Mouse (Mus musculus) common myeloid progenitor, adult 5-6 weeks (primary cell): ENCODE results near the gene Nup85. TPM values are rescaled to one million over a fixed set of nuclear protein-coding genes. Genes with fewer than 3 reads are reported as not detected.
"Not testable (repeated sequence)": the region's sequence is repeated elsewhere in the genome, so short reads cannot be mapped to it uniquely, and the experiment has no call there.

Source experiments
- ATAC-seq: replicated peaks from 2 replicates; pipeline ENCODE4 v1.8.0; 2016; ENCODE audit warnings: low read depth, mild to moderate bottlenecking, moderate TSS enrichment, inconsistent platforms; ENCODE audit not compliant: poor library complexity, severe bottlenecking
- total RNA-seq: library from RNA; stranded (forward); fragments of 200-1000, 187-1606 nt; gene quantifications from 2 replicates; pipeline ENCODE4 v1.2.3, GENCODE M21; 2017

The Nup85 gene
- total RNA-seq, result 147 and 175 TPM in 2 replicates

GRCm38 (mm10) chr11:115564064-115564809, at the start of gene Nup85:
Gene Nup85, plus strand, starts transcription at chr11:115564434.
- ATAC-seq, result peak; percentile 97

GRCm38 (mm10) chr11:115515021-115515420, 49.2 kb upstream of the Nup85 start:
- no peak for ATAC-seq

GRCm38 (mm10) chr11:115516942-115517341, 47.3 kb upstream of the Nup85 start:
- no peak for ATAC-seq

GRCm38 (mm10) chr11:115518693-115519092, 45.5 kb upstream of the Nup85 start:
- ATAC-seq, result no peak

- no peak for ATAC-seq
Observed at GRCm38 (mm10) chr11:115519581-115519980, 44.7 kb upstream of the Nup85 start.

GRCm38 (mm10) chr11:115520218-115520617, 44.0 kb upstream of the Nup85 start:
- ATAC-seq, result no peak

- no peak for ATAC-seq
Observed at GRCm38 (mm10) chr11:115521080-115521479, 43.2 kb upstream of the Nup85 start.

GRCm38 (mm10) chr11:115522238-115522637, 42.0 kb upstream of the Nup85 start:
- ATAC-seq, result no peak

GRCm38 (mm10) chr11:115522703-115523102, 41.5 kb upstream of the Nup85 start:
- ATAC-seq, result no peak

- not testable (repeated sequence) for ATAC-seq
Observed at GRCm38 (mm10) chr11:115526446-115526845, 37.8 kb upstream of the Nup85 start.

GRCm38 (mm10) chr11:115534759-115535371, 29.4 kb upstream of the Nup85 start:
- no peak for ATAC-seq

GRCm38 (mm10) chr11:115535401-115536037, 28.7 kb upstream of the Nup85 start:
- peak; percentile 6; the same call in 1 of the 2 replicates for ATAC-seq

- ATAC-seq, result peak; percentile 94
Observed at GRCm38 (mm10) chr11:115536038-115536681, 28.1 kb upstream of the Nup85 start, which contains the start of gene Sumo2. Gene Sumo2, minus strand, starts transcription at chr11:115536276.

- ATAC-seq, result no peak
Observed at GRCm38 (mm10) chr11:115536856-115537568, 27.2 kb upstream of the Nup85 start.

- ATAC-seq, result 0 out of 2 replicates have a peak, but pooled peaks have one; percentile 17
Observed at GRCm38 (mm10) chr11:115538045-115538444, 26.2 kb upstream of the Nup85 start.

GRCm38 (mm10) chr11:115543571-115543970, 20.7 kb upstream of the Nup85 start:
- ATAC-seq, result no peak

GRCm38 (mm10) chr11:115552783-115553182, 11.5 kb upstream of the Nup85 start:
- ATAC-seq, result 0 out of 2 replicates have a peak, but pooled peaks have one; percentile 45

- no peak for ATAC-seq
Observed at GRCm38 (mm10) chr11:115555717-115556116, 8.5 kb upstream of the Nup85 start.

GRCm38 (mm10) chr11:115563406-115563805, 828 bp upstream of the Nup85 start:
- 0 out of 2 replicates have a peak, but pooled peaks have one; percentile 39 for ATAC-seq

- ATAC-seq, result no peak
Observed at GRCm38 (mm10) chr11:115564961-115565360, 727 bp downstream of the Nup85 start.
